In genomic region chr10:92699032-92699431, GRCm38 (mm10) we compare ENCODE assay signal across 27 mouse cellular contexts. TPM values are rescaled to one million over a fixed set of nuclear protein-coding genes. Genes with fewer than 3 reads are reported as not detected.
A peak's percentile ranks its signal among the peaks of the same experiment; 100 is the strongest.
DNase-seq lines count a peak whose midpoint lies in the region; ATAC-seq and TF ChIP-seq lines count a peak whose summit lies in the region.
"Had no signal": no experiment of that assay in that cellular context is flagged by ENCODE, and none has a peak within 500 bp of the region (broad histone marks: within the 10 kb centered on the region; RNA-seq: fewer than 3 reads in every experiment).

No protein-coding gene starts in this region.

- H3K9me3 ChIP-seq in neural tube, embryonic 11.5 days (ENCODE audit: control insufficient read depth, low read length) = no peaks in the 10 kb centered on the region
- H3K9me3 ChIP-seq: embryonic facial prominence, embryonic 13.5 days; heart, embryonic 15.5 days; kidney, embryonic 15.5 days; liver, embryonic 13.5 days had no signal

- H3K4me3 ChIP-seq in gastrocnemius, adult 2 months = no peak overlapping the region
- H3K4me3 ChIP-seq in neural tube, embryonic 11.5 days (ENCODE audit: low read depth, low read length) = no peak overlapping the region
- H3K4me3 ChIP-seq: embryonic facial prominence, embryonic 13.5 days; erythroblast, embryonic 14.5 days; heart, embryonic 15.5 days; kidney, embryonic 15.5 days; liver, embryonic 13.5 days had no signal

- DNase-seq in gastrocnemius, adult 2 months = peak; percentile 65
- no peak for DNase-seq in gastrocnemius, postnatal 10 days
- peak; percentile 20 for DNase-seq in neural tube, embryonic 11.5 days (ENCODE audit: low spot score)
- DNase-seq in neural tube, embryonic 10.5 days (ENCODE audit: extremely low spot score, low spot score) = no peak
- peak; percentile 23 for DNase-seq in gastrocnemius, postnatal 25 days
- peak; percentile 43 for DNase-seq in skeletal muscle tissue, adult 2 months (ENCODE audit: low read depth, low spot score)
- DNase-seq in layer of hippocampus, postnatal 25 days (ENCODE audit: extremely low spot score in 1 of 2, low spot score in 1 of 2) = no peak
- DNase-seq in adrenal gland, postnatal 25 days = no peak
- DNase-seq: cerebellum, adult 18-20 months; cerebellum, postnatal 25 days; heart, postnatal 36 days; kidney, postnatal 4 days; liver, embryonic 13.5 days; lung, adult 2 months; lung, postnatal 14 days; right cerebral cortex, adult 18-20 months; right cerebral cortex, postnatal 4 days; thymus, adult 18-20 months; thymus, postnatal 36 days had no signal

- no peak overlapping the region for H3K9ac ChIP-seq in neural tube, embryonic 11.5 days (ENCODE audit: low read length)
- H3K9ac ChIP-seq: embryonic facial prominence, embryonic 13.5 days; heart, embryonic 15.5 days; kidney, embryonic 15.5 days; liver, embryonic 13.5 days had no signal

- intact Hi-C loops in gastrocnemius, adult 2 months (cut with DNase I) = no loop called here

- no peak overlapping the region for H3K4me2 ChIP-seq in neural tube, embryonic 11.5 days (ENCODE audit: low read depth)
- H3K4me2 ChIP-seq: embryonic facial prominence, embryonic 13.5 days; heart, embryonic 15.5 days; kidney, embryonic 15.5 days; liver, embryonic 13.5 days had no signal

- TF ChIP-seq CTCF in gastrocnemius, adult 2 months (IDR thresholded peaks at IDR 0.05) = no peak

- no peak for ATAC-seq in neural tube, embryonic 11.5 days (ENCODE audit: insufficient read depth, low FRiP score, low TSS enrichment)
- ATAC-seq: forebrain, embryonic 14.5 days; hindbrain, postnatal 0 days; intestine, embryonic 16.5 days; midbrain, embryonic 16.5 days had no signal

- no peaks in the 10 kb centered on the region for H3K36me3 ChIP-seq in neural tube, embryonic 11.5 days (ENCODE audit: control insufficient read depth, insufficient read depth, low read length)

- peak overlapping the region; percentile 58 for H3K27ac ChIP-seq in gastrocnemius, adult 2 months
- no peak overlapping the region for H3K27ac ChIP-seq in neural tube, embryonic 11.5 days (ENCODE audit: low read depth, low read length)
- H3K27ac ChIP-seq: embryonic facial prominence, embryonic 13.5 days; heart, embryonic 15.5 days; hindbrain, postnatal 0 days; kidney, embryonic 15.5 days; liver, embryonic 13.5 days had no signal

- WGBS in neural tube, embryonic 11.5 days = 74% methylated on average over 6 of the region's 6 CpGs

- no peaks in the 10 kb centered on the region for H3K4me1 ChIP-seq in neural tube, embryonic 11.5 days (ENCODE audit: control insufficient read depth, insufficient read depth, low read length)
- H3K4me1 ChIP-seq: embryonic facial prominence, embryonic 13.5 days; heart, embryonic 15.5 days; kidney, embryonic 15.5 days; liver, embryonic 13.5 days had no signal

- no peaks in the 10 kb centered on the region for H3K27me3 ChIP-seq in neural tube, embryonic 11.5 days (ENCODE audit: control insufficient read depth, insufficient read depth, low read length)
- H3K27me3 ChIP-seq: embryonic facial prominence, embryonic 13.5 days; heart, embryonic 15.5 days; kidney, embryonic 15.5 days; liver, embryonic 13.5 days had no signal

RNA-seq across cellular contexts. Expression of gene Nedd1, which starts 23.2 kb away (rescaled TPM):
- total RNA-seq in gastrocnemius, adult 2 months (2021) = 10 to 100 TPM; 12.1 to 14.8 TPM
- total RNA-seq in gastrocnemius, postnatal 10 days (2021) = 10 to 100 TPM; 12.9 to 13.5 TPM
- 56.4 and 60.2 TPM in 2 replicates for polyA plus RNA-seq in neural tube, embryonic 11.5 days (2014; fragmentation: Nextera tagmentation; extraction: Ambion mirVana)
- 10 to 100 TPM; 10.7 to 13.6 TPM for total RNA-seq in gastrocnemius, postnatal 25 days (2021)
- 1 to 10 TPM; 2.9 to 3.2 TPM for total RNA-seq in layer of hippocampus, postnatal 25 days (2021)
- 19.2 and 24.4 TPM in 2 replicates for total RNA-seq in adrenal gland, postnatal 25 days (2021)

Comparison
In these comparisons a context has a peak if more than half of its experiments do, and no peak if none do; other contexts are left out.
1. DNase-seq: peak in gastrocnemius, adult 2 months (single experiment), neural tube, embryonic 11.5 days (single experiment), gastrocnemius, postnatal 25 days (single experiment) and skeletal muscle tissue, adult 2 months (single experiment); none in gastrocnemius, postnatal 10 days (single experiment), neural tube, embryonic 10.5 days (single experiment), layer of hippocampus, postnatal 25 days (0 of 2) and adrenal gland, postnatal 25 days (single experiment).